Mouse (Mus musculus): Measurements from ENCODE around the gene Smpd4. TPM values are rescaled to one million over a fixed set of nuclear protein-coding genes. Genes with fewer than 3 reads are reported as not detected.

Gene Smpd4
- polyA plus RNA-seq (2012; ENCODE audit: insufficient read depth, low replicate concordance), result 0.83 and 9.1 TPM in 2 replicates

GRCm38 (mm10) chr16:17619198-17620105, at the start of gene Smpd4:
Gene Smpd4 (plus strand): TSS chr16:17619354.
- H3K9me3 ChIP-seq, result no peaks in the 10 kb centered on the region
- peaks cover 21% of the 10 kb centered on the region for H3K36me3 ChIP-seq (replicated peaks; ENCODE audit: low read length)
- H3K4me3 ChIP-seq (replicated peaks), result peak within 1 kb of the TSS; percentile 96
- H3K4me1 ChIP-seq, result peaks cover 36% of the 10 kb centered on the region
- TF ChIP-seq GATA1 (IDR thresholded peaks at IDR 0.05; ENCODE audit: borderline replicate concordance, low read length), result no peak
- no peak for TF ChIP-seq FLI1 (IDR thresholded peaks at IDR 0.05; ENCODE audit: low read length)
- no peaks in the 10 kb centered on the region for H3K27me3 ChIP-seq (replicated peaks)

DNA sequence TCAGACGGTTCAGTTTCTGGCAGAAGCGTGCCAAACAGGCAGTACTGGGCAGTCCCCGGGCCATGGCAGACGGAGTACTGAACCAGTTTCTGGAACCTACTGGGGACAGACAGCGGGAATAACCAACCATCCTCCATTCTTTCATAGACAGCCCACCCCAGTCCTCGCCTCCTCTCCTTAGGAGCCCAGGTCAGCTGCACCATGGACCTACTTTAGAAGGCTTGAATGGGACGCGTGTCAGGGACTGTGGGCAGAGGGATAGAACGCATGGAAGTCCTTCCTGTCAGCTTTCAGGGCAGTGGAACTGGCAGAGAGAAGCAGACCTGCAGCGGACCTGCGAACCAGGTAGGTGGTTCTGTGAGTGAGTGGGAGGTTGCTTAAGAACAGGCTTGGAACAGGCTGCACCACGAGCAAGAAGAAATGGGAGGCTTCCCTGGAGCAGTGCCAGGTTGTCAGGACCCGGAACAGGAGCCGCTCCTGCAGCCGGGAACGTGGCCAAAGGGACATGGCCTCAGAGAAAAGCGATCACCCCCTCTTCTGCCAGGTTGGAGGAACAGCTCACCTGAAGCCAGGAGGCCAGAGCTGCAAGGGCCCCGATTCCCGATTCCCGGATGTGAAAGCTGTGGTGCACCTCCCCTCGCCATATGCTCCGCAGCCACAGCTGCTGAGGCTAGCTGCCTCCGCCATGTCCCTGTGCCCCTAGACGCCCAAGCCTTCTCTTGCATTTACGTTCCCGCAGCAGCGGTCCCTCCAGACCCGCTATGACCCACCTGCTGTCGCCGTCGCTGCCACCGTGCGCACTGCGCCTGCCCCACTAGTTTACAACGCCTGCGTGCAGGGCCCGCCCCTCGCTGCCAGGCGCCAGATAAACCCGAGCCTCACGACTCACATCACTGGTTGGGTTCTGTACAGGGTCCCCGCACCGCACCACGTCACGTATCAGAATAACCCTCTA, 43.0 kb upstream of the Smpd4 start:
- TF ChIP-seq FLI1 (IDR thresholded peaks at IDR 0.05; ENCODE audit: low read length) (no peak), GATA1 (IDR thresholded peaks at IDR 0.05; ENCODE audit: borderline replicate concordance, low read length) (no peak)

DNA sequence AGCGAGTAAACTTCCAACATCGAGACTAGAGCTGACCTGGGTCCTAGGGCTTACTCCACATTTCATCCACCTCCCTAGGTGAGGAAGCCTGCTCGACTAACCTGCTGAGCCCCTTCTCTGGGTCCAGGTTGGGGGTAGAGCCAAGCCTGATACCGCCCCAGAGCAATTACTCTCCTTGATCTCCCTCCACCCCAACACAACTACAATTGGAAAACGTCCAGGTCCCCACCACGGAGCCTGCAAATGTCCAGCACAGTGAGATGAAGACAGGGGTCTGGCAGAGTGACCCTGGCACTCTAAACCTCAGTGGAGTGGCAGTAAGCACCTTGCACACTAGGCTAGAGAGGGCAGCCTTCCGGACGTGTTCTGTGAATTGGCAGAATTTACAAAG, 42.3 kb upstream of the Smpd4 start:
- H3K9me3 ChIP-seq, result no peaks in the 10 kb centered on the region; the same call in 1 of the 2 replicates
- H3K27me3 ChIP-seq (replicated peaks), result peaks cover 64% of the 10 kb centered on the region
- H3K4me1 ChIP-seq, result peaks cover 22% of the 10 kb centered on the region
- TF ChIP-seq GATA1 (IDR thresholded peaks at IDR 0.05; ENCODE audit: borderline replicate concordance, low read length) (no peak), FLI1 (IDR thresholded peaks at IDR 0.05; ENCODE audit: low read length) (no peak)
- H3K36me3 ChIP-seq (replicated peaks; ENCODE audit: low read length), result no peaks in the 10 kb centered on the region
- H3K4me3 ChIP-seq (replicated peaks), result peak overlapping the region; percentile 92

More for the DNA sequence above, 43.0 kb upstream of the Smpd4 start:
- H3K4me1 ChIP-seq, result peaks cover 22% of the 10 kb centered on the region
- H3K4me3 ChIP-seq (replicated peaks), result peak overlapping the region; percentile 92
- no peaks in the 10 kb centered on the region for H3K36me3 ChIP-seq (replicated peaks; ENCODE audit: low read length)
- H3K9me3 ChIP-seq, result no peaks in the 10 kb centered on the region; the same call in 1 of the 2 replicates
- peaks cover 71% of the 10 kb centered on the region for H3K27me3 ChIP-seq (replicated peaks)

- peaks cover 4% of the 10 kb centered on the region; the same call in 1 of the 2 replicates for H3K4me1 ChIP-seq
- no peaks in the 10 kb centered on the region for H3K36me3 ChIP-seq (replicated peaks; ENCODE audit: low read length)
- H3K4me3 ChIP-seq (replicated peaks), result no peak within 1 kb of the TSS
- H3K9me3 ChIP-seq, result peaks cover 4% of the 10 kb centered on the region
- TF ChIP-seq FLI1 (IDR thresholded peaks at IDR 0.05; ENCODE audit: low read length) (no peak), GATA1 (IDR thresholded peaks at IDR 0.05; ENCODE audit: borderline replicate concordance, low read length) (no peak)
- peaks cover 13% of the 10 kb centered on the region for H3K27me3 ChIP-seq (replicated peaks)
Measured at GRCm38 (mm10) chr16:17583064-17583463, 36.1 kb upstream of the Smpd4 start, which contains the start of gene Slc7a4. Gene Slc7a4 (minus strand): TSS chr16:17583214.

DNA sequence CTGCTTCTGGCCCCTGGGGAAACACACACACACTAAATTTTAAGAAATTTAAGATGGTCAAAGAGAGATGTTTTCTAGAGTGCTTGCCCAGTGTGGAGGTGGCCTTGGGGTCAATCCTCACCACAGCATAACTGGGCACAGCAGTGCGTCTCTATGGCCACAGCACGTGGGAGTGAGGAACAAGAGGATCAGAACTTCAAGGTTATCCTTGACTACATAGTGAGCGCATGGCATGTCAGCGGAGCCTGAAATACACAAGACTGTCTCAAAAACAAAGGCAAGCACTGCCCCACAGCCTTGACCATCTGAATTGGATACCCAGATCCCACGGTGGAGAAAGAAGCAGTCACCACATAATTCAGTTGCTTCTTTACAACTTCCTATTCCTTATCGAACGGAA, 34.6 kb upstream of the Smpd4 start:
- Histone ChIP-seq H3K36me3 (replicated peaks; ENCODE audit: low read length) (no peaks in the 10 kb centered on the region), H3K27me3 (replicated peaks) (peaks cover 9% of the 10 kb centered on the region), H3K9me3 (peaks cover 15% of the 10 kb centered on the region), H3K4me3 (replicated peaks) (no peak overlapping the region), H3K4me1 (peaks cover 3% of the 10 kb centered on the region; the same call in 1 of the 2 replicates)
- no peak for TF ChIP-seq FLI1 (IDR thresholded peaks at IDR 0.05; ENCODE audit: low read length)
- TF ChIP-seq GATA1 (IDR thresholded peaks at IDR 0.05; ENCODE audit: borderline replicate concordance, low read length), result no peak

DNA sequence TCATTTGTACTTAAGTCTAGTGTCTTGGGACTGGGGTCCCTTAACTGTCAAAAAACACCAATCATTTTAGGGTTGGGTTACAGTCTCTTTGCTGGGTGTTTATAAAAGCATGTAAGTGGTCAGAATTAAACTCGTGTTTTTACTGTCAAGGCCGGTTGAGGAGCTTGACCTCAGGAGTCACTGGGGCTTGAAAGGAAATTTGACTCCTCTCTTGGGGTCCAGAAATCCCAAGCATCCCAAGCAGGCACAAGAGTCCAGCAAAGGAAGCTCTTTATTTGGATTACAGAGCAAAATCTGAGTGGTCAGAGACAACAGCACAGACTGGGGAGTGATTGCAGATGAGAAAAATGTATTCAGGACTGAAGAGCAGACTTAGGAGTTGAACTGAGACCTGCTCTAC, 28.4 kb upstream of the Smpd4 start:
- Histone ChIP-seq H3K9me3 (peaks cover 32% of the 10 kb centered on the region), H3K4me3 (replicated peaks) (no peak overlapping the region), H3K4me1 (no peaks in the 10 kb centered on the region), H3K27me3 (replicated peaks) (peaks cover 29% of the 10 kb centered on the region), H3K36me3 (replicated peaks; ENCODE audit: low read length) (no peaks in the 10 kb centered on the region)
- TF ChIP-seq FLI1 (IDR thresholded peaks at IDR 0.05; ENCODE audit: low read length) (no peak), GATA1 (IDR thresholded peaks at IDR 0.05; ENCODE audit: borderline replicate concordance, low read length) (no peak)

DNA sequence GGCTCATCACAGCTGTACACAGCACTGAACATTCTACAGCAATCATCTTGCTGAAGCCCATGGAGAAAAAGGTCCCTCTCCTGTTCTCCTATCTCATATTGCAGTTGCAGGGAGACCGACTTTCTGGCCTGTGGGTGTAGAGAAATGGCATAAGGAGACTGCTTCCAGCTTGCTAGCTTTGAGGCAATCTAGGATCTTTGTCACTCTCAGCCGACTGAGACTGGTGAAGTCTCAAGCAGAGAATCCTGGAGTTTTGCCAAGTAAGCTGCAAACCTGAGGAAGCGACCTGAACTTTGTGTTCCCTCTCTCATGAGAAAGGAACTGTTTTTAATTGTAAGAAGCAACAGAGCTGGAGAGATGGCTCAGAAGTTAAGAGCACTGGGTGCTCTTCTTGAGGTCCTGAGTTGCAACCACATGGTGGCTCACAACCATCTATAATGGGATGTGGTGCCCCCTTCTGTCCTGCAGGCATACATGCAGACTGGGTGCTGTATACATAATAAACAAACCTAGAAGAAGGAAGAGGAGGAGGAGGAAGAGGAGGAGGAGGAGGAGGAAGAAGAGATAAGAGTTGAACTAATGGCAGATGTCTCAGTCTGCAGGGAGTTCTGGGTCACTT, 18.1 kb upstream of the Smpd4 start:
- TF ChIP-seq GATA1 (IDR thresholded peaks at IDR 0.05; ENCODE audit: borderline replicate concordance, low read length) (no peak), FLI1 (IDR thresholded peaks at IDR 0.05; ENCODE audit: low read length) (no peak)
- H3K9me3 ChIP-seq, result peaks cover 22% of the 10 kb centered on the region
- no peak overlapping the region for H3K4me3 ChIP-seq (replicated peaks)

GRCm38 (mm10) chr16:17604941-17605340, 14.2 kb upstream of the Smpd4 start:
- TF ChIP-seq GATA1 (IDR thresholded peaks at IDR 0.05; ENCODE audit: borderline replicate concordance, low read length) (no peak), FLI1 (IDR thresholded peaks at IDR 0.05; ENCODE audit: low read length) (no peak)

More for the DNA sequence above, 18.1 kb upstream of the Smpd4 start:
- Histone ChIP-seq H3K4me1 (peaks cover 6% of the 10 kb centered on the region), H3K36me3 (replicated peaks; ENCODE audit: low read length) (no peaks in the 10 kb centered on the region), H3K27me3 (replicated peaks) (peaks cover 8% of the 10 kb centered on the region)

DNA sequence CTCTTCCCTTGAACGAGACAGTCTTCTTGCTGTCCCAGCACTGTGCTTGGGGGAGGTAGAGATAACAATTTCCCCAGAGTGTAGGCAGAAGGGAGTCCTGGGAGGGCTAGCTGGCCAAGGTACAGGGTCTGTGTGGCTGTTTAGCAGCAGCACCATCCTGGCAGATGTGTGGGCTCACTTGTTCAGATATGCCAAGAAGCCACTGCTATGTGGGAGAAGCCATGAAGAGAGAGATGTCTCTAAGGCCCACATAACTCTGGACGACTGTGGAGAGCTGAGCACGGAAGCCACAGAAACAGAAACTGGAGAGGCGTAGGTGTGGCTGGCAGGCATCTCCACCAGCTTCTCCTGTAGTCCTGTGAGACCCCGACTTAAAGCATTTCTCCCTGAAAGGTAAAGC, 13.5 kb upstream of the Smpd4 start:
- no peaks in the 10 kb centered on the region for H3K36me3 ChIP-seq (replicated peaks; ENCODE audit: low read length)
- H3K4me3 ChIP-seq (replicated peaks), result no peak overlapping the region
- H3K4me1 ChIP-seq, result peaks cover 6% of the 10 kb centered on the region
- TF ChIP-seq FLI1 (IDR thresholded peaks at IDR 0.05; ENCODE audit: low read length) (no peak), GATA1 (IDR thresholded peaks at IDR 0.05; ENCODE audit: borderline replicate concordance, low read length) (no peak)
- peaks cover 42% of the 10 kb centered on the region for H3K9me3 ChIP-seq
- H3K27me3 ChIP-seq (replicated peaks), result peaks cover 6% of the 10 kb centered on the region

More at GRCm38 (mm10) chr16:17604941-17605340, 14.2 kb upstream of the Smpd4 start:
- Histone ChIP-seq H3K27me3 (replicated peaks) (peaks cover 6% of the 10 kb centered on the region), H3K4me1 (peaks cover 6% of the 10 kb centered on the region), H3K36me3 (replicated peaks; ENCODE audit: low read length) (no peaks in the 10 kb centered on the region), H3K9me3 (peaks cover 35% of the 10 kb centered on the region), H3K4me3 (replicated peaks) (no peak overlapping the region)

All from megakaryocyte, embryonic 14.5 days (primary cell).